Mouse (Mus musculus): Measurements from ENCODE around the gene Raver2. TPM values are rescaled to one million over a fixed set of nuclear protein-coding genes. Genes with fewer than 3 reads are reported as not detected.
"Not testable (repeated sequence)": the region's sequence is repeated elsewhere in the genome, so short reads cannot be mapped to it uniquely, and the experiment has no call there.

Gene Raver2
- 1 to 10 TPM; 1.8 to 3.5 (median 2.3) TPM for total RNA-seq (2022)

GRCm38 (mm10) chr4:101068786-101069153 is at the start of gene Raver2:
Gene Raver2, plus strand, starts transcription at chr4:101068983.
- peak; percentile 6 to 13 for DNase-seq (ENCODE audit: low spot score in 2 of 2)

GRCm38 (mm10) chr4:101020596-101020995 is 48.2 kb upstream of the Raver2 start, which contains the start of gene Gm10577:
Gene Gm10577, minus strand, starts transcription at chr4:101020696.
- no peak for DNase-seq (ENCODE audit: low spot score in 2 of 2)

- DNase-seq (ENCODE audit: low spot score in 2 of 2) = no peak
Measured at GRCm38 (mm10) chr4:101026566-101026965, 42.2 kb upstream of the Raver2 start.

GRCm38 (mm10) chr4:101026995-101027394 is 41.8 kb upstream of the Raver2 start:
- no peak for DNase-seq (ENCODE audit: low spot score in 2 of 2)

GRCm38 (mm10) chr4:101027852-101028411 is 40.9 kb upstream of the Raver2 start:
- DNase-seq (ENCODE audit: low spot score in 2 of 2) = no peak

GRCm38 (mm10) chr4:101033047-101033446 is 35.7 kb upstream of the Raver2 start:
- no peak for DNase-seq (ENCODE audit: low spot score in 2 of 2)

- DNase-seq (ENCODE audit: low spot score in 2 of 2) = no peak
Measured at GRCm38 (mm10) chr4:101035131-101035530, 33.7 kb upstream of the Raver2 start.

GRCm38 (mm10) chr4:101037156-101037555 is 31.6 kb upstream of the Raver2 start:
- DNase-seq (ENCODE audit: low spot score in 2 of 2) = no peak

- no peak for DNase-seq (ENCODE audit: low spot score in 2 of 2)
Measured at GRCm38 (mm10) chr4:101043691-101044090, 25.1 kb upstream of the Raver2 start.

GRCm38 (mm10) chr4:101044149-101044548 is 24.6 kb upstream of the Raver2 start:
- DNase-seq (ENCODE audit: low spot score in 2 of 2) = no peak

- DNase-seq (ENCODE audit: low spot score in 2 of 2) = no peak
Measured at GRCm38 (mm10) chr4:101046576-101046975, 22.2 kb upstream of the Raver2 start.

GRCm38 (mm10) chr4:101062146-101062545 is 6.6 kb upstream of the Raver2 start:
- no peak for DNase-seq (ENCODE audit: low spot score in 2 of 2)

GRCm38 (mm10) chr4:101066401-101066800 is 2.4 kb upstream of the Raver2 start:
- no peak for DNase-seq (ENCODE audit: low spot score in 2 of 2)

- DNase-seq (ENCODE audit: low spot score in 2 of 2) = peak; percentile 3 to 4
Measured at GRCm38 (mm10) chr4:101069154-101069971, 580 bp downstream of the Raver2 start.

- no peak for DNase-seq (ENCODE audit: low spot score in 2 of 2)
Measured at GRCm38 (mm10) chr4:101071570-101071969, 2.8 kb downstream of the Raver2 start.

GRCm38 (mm10) chr4:101076425-101076824 is 7.6 kb downstream of the Raver2 start:
- no peak for DNase-seq (ENCODE audit: low spot score in 2 of 2)

GRCm38 (mm10) chr4:101080016-101080415 is 11.2 kb downstream of the Raver2 start:
- DNase-seq (ENCODE audit: low spot score in 2 of 2) = no peak

- DNase-seq (ENCODE audit: low spot score in 2 of 2) = no peak
Measured at GRCm38 (mm10) chr4:101082176-101082888, 13.5 kb downstream of the Raver2 start.

- DNase-seq (ENCODE audit: low spot score in 2 of 2) = no peak
Measured at GRCm38 (mm10) chr4:101084863-101085262, 16.1 kb downstream of the Raver2 start.

GRCm38 (mm10) chr4:101086040-101086439 is 17.3 kb downstream of the Raver2 start:
- DNase-seq (ENCODE audit: low spot score in 2 of 2) = no peak

GRCm38 (mm10) chr4:101087721-101088120 is 18.9 kb downstream of the Raver2 start:
- DNase-seq (ENCODE audit: low spot score in 2 of 2) = no peak

GRCm38 (mm10) chr4:101090630-101091029 is 21.8 kb downstream of the Raver2 start:
- DNase-seq (ENCODE audit: low spot score in 2 of 2) = not testable (repeated sequence)

Data from gastrocnemius, adult 8-10 months (tissue).